Mouse (Mus musculus) B cell, adult 62 days (primary cell): Measurements from ENCODE around the gene Fbln7. TPM values are rescaled to one million over a fixed set of nuclear protein-coding genes. Genes with fewer than 3 reads are reported as not detected.

Experiments
- total RNA-seq: library from RNA; stranded (reverse); gene quantifications from 4 replicates; pipeline ENCODE4 v1.2.4, GENCODE M21; 2023

Fbln7 gene
- total RNA-seq, result not detected in 4 replicates

DNA sequence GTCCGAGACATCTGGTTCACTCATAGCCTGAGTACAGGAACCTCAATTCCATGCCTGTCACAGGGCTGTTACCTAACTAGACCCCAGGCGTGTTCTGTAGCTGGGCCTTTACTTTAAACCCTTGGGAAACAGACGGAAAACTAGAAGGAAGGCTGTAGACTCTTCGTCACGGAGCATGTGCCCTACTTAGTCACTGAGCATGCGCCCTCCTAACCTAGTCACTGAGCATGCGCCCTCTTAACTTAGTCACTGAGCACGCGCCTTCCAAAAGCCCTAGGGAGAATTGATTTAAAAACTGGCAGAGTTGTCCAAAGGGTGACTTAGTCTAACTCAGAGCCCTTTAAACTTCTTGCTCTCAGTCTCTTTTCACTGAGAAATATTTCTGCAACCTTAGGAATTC lies at the start of gene Fbln7:
TSS of gene Fbln7 (plus strand) at position 346 of the 400 bp plus-strand sequence.

DNA sequence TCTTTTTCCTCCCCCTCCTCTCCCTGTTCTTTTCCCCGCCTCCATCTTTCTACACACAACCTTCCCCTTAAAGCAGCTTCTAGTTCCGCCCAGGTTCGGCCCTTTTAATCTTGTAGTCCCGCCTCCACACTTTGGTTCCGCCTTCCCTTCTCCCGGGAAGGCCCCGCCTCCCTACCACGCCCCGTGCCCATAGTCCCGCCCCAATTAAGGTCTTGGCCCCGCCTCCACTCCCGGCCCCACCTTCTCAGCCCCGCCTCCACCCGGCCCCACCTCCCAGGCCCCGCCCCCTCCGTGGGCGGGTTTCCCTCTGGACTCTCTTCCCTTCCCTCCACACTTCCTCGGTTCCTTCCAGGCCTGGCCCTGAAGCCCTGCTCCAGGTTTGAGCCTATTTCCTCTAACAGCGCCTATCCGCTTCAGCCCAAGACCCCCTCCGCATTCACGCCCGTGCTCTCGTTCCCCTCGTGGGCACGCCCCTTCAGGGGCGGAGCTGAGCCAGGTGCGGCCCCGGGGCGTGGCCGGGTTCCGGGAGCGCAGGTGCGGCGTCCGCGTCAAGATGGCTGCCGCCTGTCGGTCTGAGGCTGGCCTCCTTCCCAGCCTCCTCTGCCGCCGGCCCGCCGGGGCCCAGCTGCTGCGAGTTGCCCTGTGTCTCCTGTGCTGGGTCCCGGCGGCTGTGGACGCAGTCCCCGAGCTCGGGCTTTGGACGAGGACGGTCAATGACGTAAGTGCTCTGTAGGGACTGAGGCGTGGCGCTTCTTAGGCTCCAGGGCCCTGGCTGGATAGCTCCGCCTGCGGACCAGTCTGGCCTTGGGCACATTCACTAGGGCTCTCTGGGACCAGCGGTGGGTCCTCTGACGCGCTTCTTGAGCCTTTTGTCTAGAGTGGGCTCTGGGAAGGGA lies 44.7 kb upstream of the Fbln7 start, which contains the start of gene Tmem87b:
TSS of gene Tmem87b (plus strand) at position 333 of the 896 bp plus-strand sequence.

GRCm38 (mm10) chr2:128943538-128944528 lies 81.1 kb downstream of the Fbln7 start, which contains the start of gene Zc3h8:
Gene Zc3h8, minus strand, starts transcription at chr2:128944077.

Other genes starting within 250 kb of the Fbln7 start
- gene Anapc1, start 175.6 kb upstream of the Fbln7 start, total RNA-seq, result 118 to 130 TPM (median 127 TPM) in 4 replicates
- 0.79 to 1.2 TPM (median 0.94 TPM) in 4 replicates for gene Mertk, start 164.0 kb upstream of the Fbln7 start, total RNA-seq
- 38.0 to 46.5 TPM (median 45.1 TPM) in 4 replicates for gene Tmem87b, start 44.9 kb upstream of the Fbln7 start, total RNA-seq
- 3.7 to 5.1 TPM (median 4.6 TPM) in 4 replicates for gene Zc3h8, start 81.1 kb downstream of the Fbln7 start, total RNA-seq
- gene Zc3h6, start 104.4 kb downstream of the Fbln7 start, total RNA-seq, result 9.0 to 13.0 TPM (median 10.7 TPM) in 4 replicates
- gene Gm10762, start 104.7 kb downstream of the Fbln7 start, total RNA-seq, result 4.2 to 7.5 TPM (median 4.7 TPM) in 4 replicates
- 0.12 to 0.14 TPM in 2 of 4 replicates, not detected in the others for gene Vinac1, start 185.2 kb downstream of the Fbln7 start, total RNA-seq
- gene Ttl, start 203.0 kb downstream of the Fbln7 start, total RNA-seq, result 3.9 to 5.2 TPM (median 4.3 TPM) in 4 replicates
- 49.0 to 51.4 TPM (median 49.9 TPM) in 4 replicates for gene Polr1b, start 238.0 kb downstream of the Fbln7 start, total RNA-seq